Mouse (Mus musculus): Measurements from ENCODE around the gene Kank2. TPM values are rescaled to one million over a fixed set of nuclear protein-coding genes. Genes with fewer than 3 reads are reported as not detected.

The Kank2 gene
- polyA plus RNA-seq, 1 experiment from 2014 or later = 2.8 TPM

- no peak for DNase-seq
- Histone ChIP-seq H3K9me3 (ENCODE audit: low read length) (no peaks in the 10 kb centered on the region), H3K4me3 (ENCODE audit: low read depth, low read length) (peak overlapping the region; percentile 77), H3K27me3 (ENCODE audit: insufficient read depth, low read length) (no peaks in the 10 kb centered on the region), H3K27ac (ENCODE audit: low read depth) (peak overlapping the region; percentile 96), H3K36me3 (replicated peaks; ENCODE audit: insufficient read depth, low read length) (peaks cover 11% of the 10 kb centered on the region; the same call in 1 of the 2 replicates), H3K4me2 (ENCODE audit: low read depth, low read length) (peak overlapping the region; percentile 95), H3K4me1 (ENCODE audit: insufficient read depth) (peaks cover 43% of the 10 kb centered on the region), H3K9ac (replicated peaks) (peak overlapping the region; percentile 81)
- peak; percentile 16 for ATAC-seq
- 59% methylated on average over 14 of the region's 14 CpGs for WGBS (ENCODE audit: insufficient replicate concordance)
- no peak for TF ChIP-seq CTCF (IDR thresholded peaks at IDR 0.05; ENCODE audit: low read depth)
- TF ChIP-seq EP300 (IDR thresholded peaks at IDR 0.05; ENCODE audit: low read depth) = no peak
These were observed 72.1 kb downstream of the Kank2 start for GRCm38 (mm10) chr9:21726218-21726975.

DNA sequence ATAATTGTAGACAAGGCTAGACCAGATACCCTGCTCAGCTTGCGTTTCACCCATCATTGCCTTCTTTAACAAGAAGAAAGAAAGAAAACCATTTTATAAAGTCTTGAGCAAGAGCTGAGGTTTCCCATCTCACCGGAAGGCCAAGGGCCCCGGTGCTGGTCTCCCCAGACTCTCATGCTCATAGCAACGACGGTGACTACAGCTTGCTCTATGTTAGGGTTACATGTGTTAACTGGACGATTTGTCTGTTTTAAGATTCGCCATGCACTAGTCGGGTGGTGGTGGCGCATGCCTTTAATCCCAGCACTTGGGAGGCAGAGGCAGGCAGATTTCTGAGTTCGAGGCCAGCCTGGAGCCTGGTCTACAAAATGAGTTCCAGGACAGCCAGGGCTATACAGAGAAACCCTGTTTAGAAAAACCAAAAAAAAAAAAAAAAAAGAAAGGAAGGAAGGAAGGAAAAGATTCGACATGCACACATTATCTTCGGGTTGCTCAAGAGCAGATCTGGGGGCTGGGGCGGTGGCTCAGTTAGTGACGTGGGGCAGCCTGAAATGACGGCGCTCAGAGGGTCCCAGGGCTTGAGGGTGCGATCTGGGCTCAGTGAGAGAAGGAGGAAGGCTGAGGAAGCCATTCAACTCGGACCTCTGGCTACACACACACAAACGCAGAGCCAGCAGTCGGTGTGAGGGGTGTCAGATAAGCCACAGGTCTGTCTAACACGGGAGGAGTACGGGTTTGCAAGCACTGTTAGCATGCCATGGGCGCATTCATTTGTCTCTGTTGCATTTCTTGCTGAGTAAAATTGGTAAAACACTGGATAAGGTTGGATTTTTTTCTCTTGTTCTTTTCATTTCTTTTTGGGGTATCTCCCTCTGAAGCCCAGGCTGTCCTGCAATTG is 73.1 kb downstream of the Kank2 start:
- Histone ChIP-seq H3K9ac (replicated peaks) (peak overlapping the region; percentile 81), H3K4me2 (ENCODE audit: low read depth, low read length) (peak overlapping the region; percentile 95), H3K9me3 (ENCODE audit: low read length) (no peaks in the 10 kb centered on the region), H3K27me3 (ENCODE audit: insufficient read depth, low read length) (no peaks in the 10 kb centered on the region), H3K36me3 (replicated peaks; ENCODE audit: insufficient read depth, low read length) (peaks cover 5% of the 10 kb centered on the region; the same call in 1 of the 2 replicates), H3K27ac (ENCODE audit: low read depth) (peak overlapping the region; percentile 96), H3K4me1 (ENCODE audit: insufficient read depth) (peaks cover 43% of the 10 kb centered on the region), H3K4me3 (ENCODE audit: low read depth, low read length) (peak overlapping the region; percentile 77)
- DNase-seq (no peak), ATAC-seq (no peak)
- TF ChIP-seq CTCF (IDR thresholded peaks at IDR 0.05; ENCODE audit: low read depth) (no peak), EP300 (IDR thresholded peaks at IDR 0.05; ENCODE audit: low read depth) (no peak)
- 24% methylated on average over 23 of the region's 23 CpGs for WGBS (ENCODE audit: insufficient replicate concordance)

DNA sequence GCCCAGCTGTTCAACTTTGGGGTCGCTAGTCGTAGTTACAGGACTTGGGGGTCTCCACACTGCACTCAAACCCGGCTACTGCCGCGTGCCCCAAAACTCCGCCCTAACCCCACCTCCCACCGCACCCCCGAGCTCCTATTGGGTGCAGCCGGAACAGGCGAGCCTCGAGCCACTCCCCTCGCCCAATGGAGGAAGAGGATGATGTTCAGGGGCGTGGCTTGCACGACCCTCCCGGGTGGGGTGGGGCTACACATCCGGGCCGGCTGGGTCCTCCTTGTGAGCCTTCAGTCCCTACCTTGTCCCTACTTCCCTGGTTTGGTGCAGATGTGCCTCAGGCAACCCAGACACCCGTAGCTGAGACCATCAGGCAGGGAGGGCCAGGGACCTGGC is 74.4 kb downstream of the Kank2 start:
- no peaks in the 10 kb centered on the region for H3K27me3 ChIP-seq (ENCODE audit: insufficient read depth, low read length)
- TF ChIP-seq EP300 (IDR thresholded peaks at IDR 0.05; ENCODE audit: low read depth) (no peak), CTCF (IDR thresholded peaks at IDR 0.05; ENCODE audit: low read depth) (no peak)
- peak overlapping the region; percentile 77 for H3K4me3 ChIP-seq (ENCODE audit: low read depth, low read length)
- peak overlapping the region; percentile 96 for H3K27ac ChIP-seq (ENCODE audit: low read depth)
- peaks cover 3% of the 10 kb centered on the region; the same call in 1 of the 2 replicates for H3K36me3 ChIP-seq (replicated peaks; ENCODE audit: insufficient read depth, low read length)
- no peaks in the 10 kb centered on the region for H3K9me3 ChIP-seq (ENCODE audit: low read length)
- WGBS (ENCODE audit: insufficient replicate concordance) = 2% methylated on average over 16 of the region's 18 CpGs
- peak; percentile 94 for DNase-seq
- H3K9ac ChIP-seq (replicated peaks) = peak overlapping the region; percentile 81
- H3K4me1 ChIP-seq (ENCODE audit: insufficient read depth) = peaks cover 37% of the 10 kb centered on the region
- H3K4me2 ChIP-seq (ENCODE audit: low read depth, low read length) = peak overlapping the region; percentile 95
- peak; percentile 86 for ATAC-seq

GRCm38 (mm10) chr9:21723377-21724146 is 75.0 kb downstream of the Kank2 start, which contains the start of gene Ldlr:
Ldlr (plus strand) TSS chr9:21723483.
- H3K4me1 ChIP-seq (ENCODE audit: insufficient read depth) = peaks cover 34% of the 10 kb centered on the region

GRCm38 (mm10) chr9:21721036-21721435 is 77.5 kb downstream of the Kank2 start:
- WGBS (ENCODE audit: insufficient replicate concordance) = 78% methylated on average over 2 of the region's 2 CpGs
- DNase-seq = no peak
- H3K4me1 ChIP-seq (ENCODE audit: insufficient read depth) = peaks cover 20% of the 10 kb centered on the region

More at GRCm38 (mm10) chr9:21723377-21724146, 75.0 kb downstream of the Kank2 start, which contains the start of gene Ldlr:
- peak within 1 kb of the TSS; percentile 95 for H3K4me2 ChIP-seq (ENCODE audit: low read depth, low read length)
- H3K36me3 ChIP-seq (replicated peaks; ENCODE audit: insufficient read depth, low read length) = no peaks in the 10 kb centered on the region
- ATAC-seq (peak; percentile 85), DNase-seq (peak; percentile 90)
- peak within 1 kb of the TSS; percentile 81 for H3K9ac ChIP-seq (replicated peaks)
- H3K27ac ChIP-seq (ENCODE audit: low read depth) = peak within 1 kb of the TSS; percentile 96
- WGBS (ENCODE audit: insufficient replicate concordance) = under 1% methylated on average over 47 of the region's 47 CpGs
- no peaks in the 10 kb centered on the region for H3K9me3 ChIP-seq (ENCODE audit: low read length)
- H3K27me3 ChIP-seq (ENCODE audit: insufficient read depth, low read length) = no peaks in the 10 kb centered on the region
- TF ChIP-seq EP300 (IDR thresholded peaks at IDR 0.05; ENCODE audit: low read depth) = peak; percentile 61; the same call in 1 of the 2 replicates
- TF ChIP-seq CTCF (IDR thresholded peaks at IDR 0.05; ENCODE audit: low read depth) = no peak
- peak within 1 kb of the TSS; percentile 77 for H3K4me3 ChIP-seq (ENCODE audit: low read depth, low read length)

More at GRCm38 (mm10) chr9:21721036-21721435, 77.5 kb downstream of the Kank2 start:
- ATAC-seq = no peak
- TF ChIP-seq EP300 (IDR thresholded peaks at IDR 0.05; ENCODE audit: low read depth) = no peak
- no peak for TF ChIP-seq CTCF (IDR thresholded peaks at IDR 0.05; ENCODE audit: low read depth)
- H3K27ac ChIP-seq (ENCODE audit: low read depth) = no peak overlapping the region
- H3K27me3 ChIP-seq (ENCODE audit: insufficient read depth, low read length) = no peaks in the 10 kb centered on the region
- H3K4me3 ChIP-seq (ENCODE audit: low read depth, low read length) = no peak overlapping the region
- no peaks in the 10 kb centered on the region for H3K9me3 ChIP-seq (ENCODE audit: low read length)
- no peak overlapping the region for H3K9ac ChIP-seq (replicated peaks)
- H3K4me2 ChIP-seq (ENCODE audit: low read depth, low read length) = no peak overlapping the region
- no peaks in the 10 kb centered on the region for H3K36me3 ChIP-seq (replicated peaks; ENCODE audit: insufficient read depth, low read length)
